In the genomic region with DNA sequence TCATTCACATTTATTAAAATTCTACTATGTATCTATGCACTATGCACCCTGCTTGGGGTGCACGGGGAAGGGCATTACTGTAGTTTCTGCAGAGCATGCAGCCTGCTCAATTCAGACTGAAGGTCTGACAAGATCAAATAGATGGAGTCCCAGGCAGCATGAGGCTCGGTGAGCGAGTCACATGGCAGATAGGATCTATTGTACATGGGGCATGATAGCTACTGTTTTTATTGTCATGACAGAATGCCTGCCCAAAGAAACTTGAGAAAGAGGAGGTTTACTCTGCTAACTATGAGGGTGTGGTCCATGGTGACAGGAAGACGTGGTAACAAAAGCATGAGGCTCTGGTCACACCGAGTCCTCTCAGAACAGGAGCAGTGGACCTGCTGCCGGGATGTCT, we compare ENCODE assay signal across 11 mouse cellular contexts.
"Had no signal": no experiment of that assay in that cellular context is flagged by ENCODE, and none has a peak within 500 bp of the region (broad histone marks: within the 10 kb centered on the region; RNA-seq: fewer than 3 reads in every experiment).

No protein-coding gene starts in this region.

- ATAC-seq: liver, postnatal 0 days; lung, postnatal 0 days; midbrain, embryonic 16.5 days had no signal

- DNase-seq: kidney, postnatal 10 days; kidney, postnatal 36 days; layer of hippocampus, postnatal 36 days; left cerebral cortex, postnatal 4 days; liver, postnatal 0 days; lung, embryonic 14.5 days; thymus, adult 2 months; thymus, postnatal 14 days; thymus, postnatal 4 days had no signal
